Mouse (Mus musculus): ENCODE results near the gene Mepce.

DNA sequence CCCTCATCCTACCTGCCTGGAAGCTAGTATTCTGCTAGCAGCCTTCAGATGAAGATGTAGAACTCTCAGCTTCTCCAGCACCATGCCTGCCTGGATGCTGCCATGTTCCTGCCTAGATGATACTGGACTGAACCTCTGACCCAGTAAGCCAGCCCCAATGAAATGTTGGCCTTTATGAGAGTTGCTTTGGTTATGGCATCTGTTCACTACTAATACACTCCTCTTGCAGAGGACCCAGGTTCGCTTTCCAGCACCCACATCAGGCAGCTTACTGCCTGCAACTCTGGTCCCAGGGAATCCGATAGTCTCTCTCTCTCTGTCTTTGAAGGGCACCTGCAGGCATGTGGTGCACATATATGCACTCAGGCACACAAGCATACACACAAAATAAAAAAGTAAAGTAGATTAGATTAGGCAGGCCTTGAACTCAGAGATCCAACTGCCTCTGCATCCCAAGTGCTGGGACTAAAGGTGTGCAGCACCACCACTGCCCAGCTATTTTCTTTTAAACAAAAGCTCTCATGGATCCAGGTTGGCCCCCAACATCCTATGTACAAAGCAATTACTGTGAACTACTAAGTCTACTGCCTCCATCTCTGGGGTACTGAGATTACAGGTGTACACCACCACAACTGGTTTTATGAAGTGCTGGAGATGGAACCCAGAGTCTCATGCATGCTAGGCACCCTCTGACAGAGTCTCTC lies 11.7 kb downstream of the Mepce start:
- no peak for TF ChIP-seq CTCF (IDR thresholded peaks at IDR 0.05; ENCODE audit: insufficient read depth, low read depth, low read length)
- TF ChIP-seq POLR2A (IDR thresholded peaks at IDR 0.05; ENCODE audit: insufficient read depth, low read depth, low read length), result no peak
